Mouse (Mus musculus): ENCODE measurements at regions not wholly inside any gene's neighbourhood (a gene's known extent, or its start where the extent isn't known, plus 50 kb on each side); places are given as distances from the start of the nearest gene placed in this dataset.
"Not testable (repeated sequence)": the region's sequence is repeated elsewhere in the genome, so short reads cannot be mapped to it uniquely, and the experiment has no call there.

GRCm38 (mm10) chr19:51355701-51356100 is 677.3 kb upstream of the Sorcs1 start:
- no peak for DNase-seq (ENCODE audit: low read depth, low spot score)

GRCm38 (mm10) chr19:51340491-51340890 is 662.0 kb upstream of the Sorcs1 start:
- no peak for DNase-seq (ENCODE audit: low read depth, low spot score)

- DNase-seq (ENCODE audit: low read depth, low spot score), result no peak
These were observed 651.6 kb upstream of the Sorcs1 start for GRCm38 (mm10) chr19:51330010-51330409.

GRCm38 (mm10) chr19:51303708-51304107 is 625.3 kb upstream of the Sorcs1 start:
- no peak for DNase-seq (ENCODE audit: low read depth, low spot score)

- DNase-seq (ENCODE audit: low read depth, low spot score), result not testable (repeated sequence)
These were observed 618.2 kb upstream of the Sorcs1 start for GRCm38 (mm10) chr19:51296631-51297030.

GRCm38 (mm10) chr19:51268978-51269556 is 590.6 kb upstream of the Sorcs1 start:
- no peak for DNase-seq (ENCODE audit: low read depth, low spot score)

- DNase-seq (ENCODE audit: low read depth, low spot score), result no peak
These were observed 561.9 kb upstream of the Sorcs1 start for GRCm38 (mm10) chr19:51240295-51240864.

GRCm38 (mm10) chr19:51238181-51238523 is 559.7 kb upstream of the Sorcs1 start:
- DNase-seq (ENCODE audit: low read depth, low spot score), result no peak

- no peak for DNase-seq (ENCODE audit: low read depth, low spot score)
These were observed 559.2 kb upstream of the Sorcs1 start for GRCm38 (mm10) chr19:51237509-51238180.

- no peak for DNase-seq (ENCODE audit: low read depth, low spot score)
These were observed 554.1 kb upstream of the Sorcs1 start for GRCm38 (mm10) chr19:51232525-51232924.

- DNase-seq (ENCODE audit: low read depth, low spot score), result no peak
These were observed 548.5 kb upstream of the Sorcs1 start for GRCm38 (mm10) chr19:51226932-51227331.

GRCm38 (mm10) chr19:51201391-51201790 is 522.9 kb upstream of the Sorcs1 start:
- peak; percentile 15 for DNase-seq (ENCODE audit: low read depth, low spot score)
